Mouse (Mus musculus): ENCODE measurements at regions not wholly inside any gene's neighbourhood (a gene's known extent, or its start where the extent isn't known, plus 50 kb on each side); places are given as distances from the start of the nearest gene placed in this dataset.

GRCm38 (mm10) chr16:78019605-78020285 is 281.5 kb upstream of the Cxadr start:
- H3K4me2 ChIP-seq (replicated peaks; ENCODE audit: low read depth, low read length) = no peak overlapping the region
- H3K27me3 ChIP-seq (ENCODE audit: control insufficient read depth, insufficient read depth, low read length) = no peaks in the 10 kb centered on the region
- no peak overlapping the region for H3K27ac ChIP-seq (ENCODE audit: low read length)
- ATAC-seq (ENCODE audit: insufficient number of reproducible peaks, insufficient read depth, low FRiP score, low read depth) = no peak
- H3K36me3 ChIP-seq (ENCODE audit: control insufficient read depth, insufficient read depth, low read length) = no peaks in the 10 kb centered on the region
- no peaks in the 10 kb centered on the region for H3K9me3 ChIP-seq (ENCODE audit: control insufficient read depth, low read depth, low read length)
- 65% methylated on average over 8 of the region's 8 CpGs for WGBS
- no peaks in the 10 kb centered on the region for H3K4me1 ChIP-seq (ENCODE audit: control insufficient read depth, insufficient read depth, low read length)
- no peak overlapping the region for H3K4me3 ChIP-seq (ENCODE audit: low read depth, low read length)
- H3K9ac ChIP-seq (replicated peaks; ENCODE audit: low read depth, low read length) = no peak overlapping the region

GRCm38 (mm10) chr16:78015401-78015800 is 285.9 kb upstream of the Cxadr start:
- WGBS = 73% methylated on average over 2 of the region's 2 CpGs
- Histone ChIP-seq H3K36me3 (ENCODE audit: control insufficient read depth, insufficient read depth, low read length) (no peaks in the 10 kb centered on the region), H3K9me3 (ENCODE audit: control insufficient read depth, low read depth, low read length) (no peaks in the 10 kb centered on the region), H3K4me1 (ENCODE audit: control insufficient read depth, insufficient read depth, low read length) (no peaks in the 10 kb centered on the region), H3K27me3 (ENCODE audit: control insufficient read depth, insufficient read depth, low read length) (no peaks in the 10 kb centered on the region), H3K27ac (ENCODE audit: low read length) (no peak overlapping the region), H3K4me3 (ENCODE audit: low read depth, low read length) (no peak overlapping the region), H3K9ac (replicated peaks; ENCODE audit: low read depth, low read length) (no peak overlapping the region), H3K4me2 (replicated peaks; ENCODE audit: low read depth, low read length) (no peak overlapping the region)
- no peak for ATAC-seq (ENCODE audit: insufficient number of reproducible peaks, insufficient read depth, low FRiP score, low read depth)

- WGBS = 83% methylated on average over 5 of the region's 5 CpGs
- H3K4me3 ChIP-seq (ENCODE audit: low read depth, low read length) = no peak overlapping the region
- ATAC-seq (ENCODE audit: insufficient number of reproducible peaks, insufficient read depth, low FRiP score, low read depth) = no peak
- no peak overlapping the region for H3K4me2 ChIP-seq (replicated peaks; ENCODE audit: low read depth, low read length)
- no peaks in the 10 kb centered on the region for H3K4me1 ChIP-seq (ENCODE audit: control insufficient read depth, insufficient read depth, low read length)
- H3K9ac ChIP-seq (replicated peaks; ENCODE audit: low read depth, low read length) = no peak overlapping the region
- H3K27ac ChIP-seq (ENCODE audit: low read length) = no peak overlapping the region
- H3K9me3 ChIP-seq (ENCODE audit: control insufficient read depth, low read depth, low read length) = no peaks in the 10 kb centered on the region
- H3K36me3 ChIP-seq (ENCODE audit: control insufficient read depth, insufficient read depth, low read length) = no peaks in the 10 kb centered on the region
- H3K27me3 ChIP-seq (ENCODE audit: control insufficient read depth, insufficient read depth, low read length) = no peaks in the 10 kb centered on the region
Observed at GRCm38 (mm10) chr16:78013049-78013819, 288.1 kb upstream of the Cxadr start.

GRCm38 (mm10) chr16:78004016-78004415 is 297.3 kb upstream of the Cxadr start:
- Histone ChIP-seq H3K36me3 (ENCODE audit: control insufficient read depth, insufficient read depth, low read length) (no peaks in the 10 kb centered on the region), H3K4me3 (ENCODE audit: low read depth, low read length) (no peak overlapping the region), H3K27me3 (ENCODE audit: control insufficient read depth, insufficient read depth, low read length) (no peaks in the 10 kb centered on the region), H3K4me1 (ENCODE audit: control insufficient read depth, insufficient read depth, low read length) (no peaks in the 10 kb centered on the region), H3K9ac (replicated peaks; ENCODE audit: low read depth, low read length) (no peak overlapping the region), H3K9me3 (ENCODE audit: control insufficient read depth, low read depth, low read length) (no peaks in the 10 kb centered on the region), H3K27ac (ENCODE audit: low read length) (no peak overlapping the region), H3K4me2 (replicated peaks; ENCODE audit: low read depth, low read length) (no peak overlapping the region)
- 78% methylated on average over 5 of the region's 5 CpGs for WGBS
- ATAC-seq (ENCODE audit: insufficient number of reproducible peaks, insufficient read depth, low FRiP score, low read depth) = no peak

GRCm38 (mm10) chr16:77992986-77993385 is 308.3 kb upstream of the Cxadr start:
- Histone ChIP-seq H3K4me1 (ENCODE audit: control insufficient read depth, insufficient read depth, low read length) (no peaks in the 10 kb centered on the region), H3K9me3 (ENCODE audit: control insufficient read depth, low read depth, low read length) (no peaks in the 10 kb centered on the region), H3K4me2 (replicated peaks; ENCODE audit: low read depth, low read length) (no peak overlapping the region), H3K9ac (replicated peaks; ENCODE audit: low read depth, low read length) (no peak overlapping the region), H3K27me3 (ENCODE audit: control insufficient read depth, insufficient read depth, low read length) (no peaks in the 10 kb centered on the region), H3K4me3 (ENCODE audit: low read depth, low read length) (no peak overlapping the region), H3K27ac (ENCODE audit: low read length) (no peak overlapping the region), H3K36me3 (ENCODE audit: control insufficient read depth, insufficient read depth, low read length) (no peaks in the 10 kb centered on the region)
- no peak for ATAC-seq (ENCODE audit: insufficient number of reproducible peaks, insufficient read depth, low FRiP score, low read depth)
- 76% methylated on average over 4 of the region's 4 CpGs for WGBS

GRCm38 (mm10) chr16:77989791-77990325 is 311.4 kb upstream of the Cxadr start:
- ATAC-seq (ENCODE audit: insufficient number of reproducible peaks, insufficient read depth, low FRiP score, low read depth) = no peak
- H3K9me3 ChIP-seq (ENCODE audit: control insufficient read depth, low read depth, low read length) = no peaks in the 10 kb centered on the region
- 75% methylated on average over 4 of the region's 4 CpGs for WGBS
- H3K27ac ChIP-seq (ENCODE audit: low read length) = no peak overlapping the region
- no peak overlapping the region for H3K4me3 ChIP-seq (ENCODE audit: low read depth, low read length)
- H3K9ac ChIP-seq (replicated peaks; ENCODE audit: low read depth, low read length) = no peak overlapping the region
- no peak overlapping the region for H3K4me2 ChIP-seq (replicated peaks; ENCODE audit: low read depth, low read length)
- H3K27me3 ChIP-seq (ENCODE audit: control insufficient read depth, insufficient read depth, low read length) = no peaks in the 10 kb centered on the region
- H3K4me1 ChIP-seq (ENCODE audit: control insufficient read depth, insufficient read depth, low read length) = no peaks in the 10 kb centered on the region
- H3K36me3 ChIP-seq (ENCODE audit: control insufficient read depth, insufficient read depth, low read length) = no peaks in the 10 kb centered on the region

GRCm38 (mm10) chr16:77989139-77989538 is 312.1 kb upstream of the Cxadr start:
- Histone ChIP-seq H3K9me3 (ENCODE audit: control insufficient read depth, low read depth, low read length) (no peaks in the 10 kb centered on the region), H3K9ac (replicated peaks; ENCODE audit: low read depth, low read length) (no peak overlapping the region), H3K27me3 (ENCODE audit: control insufficient read depth, insufficient read depth, low read length) (no peaks in the 10 kb centered on the region), H3K36me3 (ENCODE audit: control insufficient read depth, insufficient read depth, low read length) (no peaks in the 10 kb centered on the region), H3K4me3 (ENCODE audit: low read depth, low read length) (no peak overlapping the region), H3K4me1 (ENCODE audit: control insufficient read depth, insufficient read depth, low read length) (no peaks in the 10 kb centered on the region), H3K4me2 (replicated peaks; ENCODE audit: low read depth, low read length) (no peak overlapping the region), H3K27ac (ENCODE audit: low read length) (no peak overlapping the region)
- ATAC-seq (ENCODE audit: insufficient number of reproducible peaks, insufficient read depth, low FRiP score, low read depth) = no peak
- WGBS = 97% methylated on average over 5 of the region's 5 CpGs

GRCm38 (mm10) chr16:77986884-77987529 is 314.3 kb upstream of the Cxadr start:
- ATAC-seq (ENCODE audit: insufficient number of reproducible peaks, insufficient read depth, low FRiP score, low read depth) = no peak
- H3K27me3 ChIP-seq (ENCODE audit: control insufficient read depth, insufficient read depth, low read length) = no peaks in the 10 kb centered on the region
- WGBS = 80% methylated on average over 10 of the region's 10 CpGs

More at GRCm38 (mm10) chr16:77986884-77987529, 314.3 kb upstream of the Cxadr start:
- no peak overlapping the region for H3K27ac ChIP-seq (ENCODE audit: low read length)
- no peak overlapping the region for H3K9ac ChIP-seq (replicated peaks; ENCODE audit: low read depth, low read length)
- H3K4me2 ChIP-seq (replicated peaks; ENCODE audit: low read depth, low read length) = no peak overlapping the region
- H3K4me3 ChIP-seq (ENCODE audit: low read depth, low read length) = no peak overlapping the region
- no peaks in the 10 kb centered on the region for H3K36me3 ChIP-seq (ENCODE audit: control insufficient read depth, insufficient read depth, low read length)
- no peaks in the 10 kb centered on the region for H3K9me3 ChIP-seq (ENCODE audit: control insufficient read depth, low read depth, low read length)
- no peaks in the 10 kb centered on the region for H3K4me1 ChIP-seq (ENCODE audit: control insufficient read depth, insufficient read depth, low read length)

Measured in stomach, embryonic 14.5 days (tissue).